Comparison of ENCODE assay signal across 26 mouse cellular contexts in genomic region chr11:97609743-97610142, GRCm38 (mm10). TPM values are rescaled to one million over a fixed set of nuclear protein-coding genes. Genes with fewer than 3 reads are reported as not detected.
DNase-seq lines count a peak whose midpoint lies in the region; ATAC-seq and TF ChIP-seq lines count a peak whose summit lies in the region.
"Had no signal": no experiment of that assay in that cellular context is flagged by ENCODE, and none has a peak within 500 bp of the region (broad histone marks: within the 10 kb centered on the region; RNA-seq: fewer than 3 reads in every experiment).

No protein-coding gene starts in this region.

- DNase-seq in layer of hippocampus, adult 8-10 months (ENCODE audit: low spot score in 2 of 2): peak; percentile 55 to 64
- no peak for DNase-seq in layer of hippocampus, adult 18-20 months (ENCODE audit: low spot score in 2 of 2)
- DNase-seq in frontal cortex, adult 2 months (ENCODE audit: extremely low spot score in 1 of 2, low spot score in 1 of 2): peak; percentile 78 to 85
- peak; percentile 44 to 89 for DNase-seq in left cerebral cortex, adult 8-10 months (ENCODE audit: low spot score in 2 of 2)
- peak; percentile 60 for DNase-seq in right cerebral cortex, postnatal 14 days
- DNase-seq in thymus, adult 2 months: no peak
- no peak for DNase-seq in forebrain, embryonic 11.5 days (ENCODE audit: low spot score)
- DNase-seq in heart, postnatal 4 days: no peak
- DNase-seq: adrenal gland, postnatal 25 days; B cell, adult 2 months; cerebellum, adult 8-10 months; heart, postnatal 14 days; kidney, postnatal 4 days; thymus, postnatal 25 days had no signal

- TF ChIP-seq POLR2A in thymus, adult 2 months (IDR thresholded peaks at IDR 0.05; ENCODE audit: control insufficient read depth, extremely low read depth, insufficient read depth, low read length, poor library complexity): no peak

- no peak overlapping the region for H3K4me2 ChIP-seq in forebrain, embryonic 11.5 days (ENCODE audit: low read depth, low read length, severe bottlenecking)
- H3K4me2 ChIP-seq: forebrain, embryonic 13.5 days; heart, embryonic 12.5 days; hindbrain, embryonic 13.5 days; kidney, embryonic 15.5 days; limb, embryonic 12.5 days; lung, embryonic 15.5 days; stomach, embryonic 15.5 days had no signal

- H3K27ac ChIP-seq in thymus, adult 2 months (ENCODE audit: control insufficient read depth, insufficient read depth, low read length): no peak overlapping the region
- H3K27ac ChIP-seq in forebrain, embryonic 11.5 days (ENCODE audit: low read depth, low read length): no peak overlapping the region
- H3K27ac ChIP-seq: forebrain, embryonic 13.5 days; hindbrain, embryonic 13.5 days; kidney, embryonic 15.5 days; limb, embryonic 12.5 days; liver, embryonic 14.5 days; lung, embryonic 15.5 days; macrophage; midbrain, embryonic 10.5 days; stomach, embryonic 15.5 days had no signal

- no peak overlapping the region for H3K4me3 ChIP-seq in thymus, adult 2 months (ENCODE audit: control insufficient read depth, insufficient read depth, low read length)
- H3K4me3 ChIP-seq in forebrain, embryonic 11.5 days (ENCODE audit: low read depth, low read length): no peak overlapping the region
- H3K4me3 ChIP-seq: forebrain, embryonic 13.5 days; heart, embryonic 12.5 days; hindbrain, embryonic 13.5 days; kidney, embryonic 15.5 days; limb, embryonic 12.5 days; lung, embryonic 15.5 days; midbrain, embryonic 10.5 days; stomach, embryonic 15.5 days had no signal

- TF ChIP-seq CTCF in thymus, adult 2 months (IDR thresholded peaks at IDR 0.05; ENCODE audit: borderline replicate concordance, control insufficient read depth, extremely low read depth, insufficient read depth, low read length, poor library complexity): no peak

- WGBS in thymus, adult 2 months: 68% methylated on average over 13 of the region's 13 CpGs
- 90% methylated on average over 13 of the region's 13 CpGs for WGBS in forebrain, embryonic 11.5 days

- no peaks in the 10 kb centered on the region for H3K9me3 ChIP-seq in forebrain, embryonic 11.5 days (ENCODE audit: control insufficient read depth, low read length)
- H3K9me3 ChIP-seq: forebrain, embryonic 13.5 days; heart, embryonic 12.5 days; hindbrain, embryonic 13.5 days; kidney, embryonic 15.5 days; limb, embryonic 12.5 days; lung, embryonic 15.5 days; midbrain, embryonic 10.5 days; stomach, embryonic 15.5 days had no signal

- no peak for ATAC-seq in forebrain, embryonic 11.5 days (replicated peaks; ENCODE audit: low FRiP score)
- ATAC-seq: forebrain, embryonic 13.5 days; intestine, postnatal 0 days had no signal

- H3K36me3 ChIP-seq in thymus, adult 2 months (ENCODE audit: control insufficient read depth, insufficient read depth, low read length): no peaks in the 10 kb centered on the region
- H3K36me3 ChIP-seq in forebrain, embryonic 11.5 days (ENCODE audit: control insufficient read depth, insufficient read depth, low read length): no peaks in the 10 kb centered on the region
- H3K36me3 ChIP-seq: heart, embryonic 12.5 days; hindbrain, embryonic 13.5 days; kidney, embryonic 15.5 days; limb, embryonic 12.5 days; lung, embryonic 15.5 days; midbrain, embryonic 10.5 days; stomach, embryonic 15.5 days had no signal

- H3K4me1 ChIP-seq in thymus, adult 2 months (replicated peaks; ENCODE audit: control insufficient read depth, insufficient read depth, low read length): no peaks in the 10 kb centered on the region
- H3K4me1 ChIP-seq in forebrain, embryonic 11.5 days (replicated peaks; ENCODE audit: control insufficient read depth, insufficient read depth, low read length): no peaks in the 10 kb centered on the region
- H3K4me1 ChIP-seq: heart, embryonic 12.5 days; hindbrain, embryonic 13.5 days; limb, embryonic 12.5 days; lung, embryonic 15.5 days; stomach, embryonic 15.5 days had no signal

- no peaks in the 10 kb centered on the region; the same call in 1 of the 2 replicates for H3K27me3 ChIP-seq in thymus, adult 2 months (ENCODE audit: control insufficient read depth, insufficient read depth, low read length)
- H3K27me3 ChIP-seq in forebrain, embryonic 11.5 days (ENCODE audit: control insufficient read depth, insufficient read depth, low read length): no peaks in the 10 kb centered on the region
- H3K27me3 ChIP-seq: stomach, embryonic 15.5 days had no signal

- H3K9ac ChIP-seq in forebrain, embryonic 11.5 days (ENCODE audit: low read length): no peak overlapping the region
- H3K9ac ChIP-seq: forebrain, embryonic 13.5 days; heart, embryonic 12.5 days; hindbrain, embryonic 13.5 days; kidney, embryonic 15.5 days; limb, embryonic 12.5 days; liver, embryonic 14.5 days; lung, embryonic 15.5 days; stomach, embryonic 15.5 days had no signal

RNA-seq across cellular contexts. Expression of gene Epop, which starts 19.8 kb away (rescaled TPM):
- total RNA-seq in layer of hippocampus, adult 8-10 months (2022): 10 to 100 TPM; 28.9 to 38.6 (median 33.9) TPM
- 10 to 100 TPM; 46.1 to 48.8 TPM for total RNA-seq in layer of hippocampus, adult 18-20 months (2021)
- 49.4 and 65.0 TPM in 2 replicates for polyA plus RNA-seq in frontal cortex, adult 2 months (2012; rRNA removed)
- 10 to 100 TPM; 65.6 to 80.8 (median 72.9) TPM for total RNA-seq in left cerebral cortex, adult 8-10 months (2022)
- polyA plus RNA-seq in thymus, adult 2 months (2012; rRNA removed): 5.6 and 8.4 TPM in 2 replicates
- polyA plus RNA-seq in forebrain, embryonic 11.5 days (2014; fragmentation: Nextera tagmentation; extraction: Ambion mirVana): 13.8 and 15.8 TPM in 2 replicates
- 1 to 10 TPM; 1.4 TPM for total RNA-seq in heart, postnatal 4 days (2021)

RNA-seq across cellular contexts. Expression of gene Srcin1, which starts 33.8 kb away (rescaled TPM):
- total RNA-seq in layer of hippocampus, adult 8-10 months (2022): 100 to 1,000 TPM; 212 to 220 (median 217) TPM
- total RNA-seq in layer of hippocampus, adult 18-20 months (2021): 100 to 1,000 TPM; 218 to 221 TPM
- polyA plus RNA-seq in frontal cortex, adult 2 months (2012; rRNA removed): 117 and 123 TPM in 2 replicates
- 100 to 1,000 TPM; 255 to 270 (median 262) TPM for total RNA-seq in left cerebral cortex, adult 8-10 months (2022)
- 0.32 and 0.55 TPM in 2 replicates for polyA plus RNA-seq in thymus, adult 2 months (2012; rRNA removed)
- polyA plus RNA-seq in forebrain, embryonic 11.5 days (2014; fragmentation: Nextera tagmentation; extraction: Ambion mirVana): 3.2 and 3.7 TPM in 2 replicates
- total RNA-seq in heart, postnatal 4 days (2021): under 1 TPM; 0.12 to 0.23 TPM
- total RNA-seq: common myeloid progenitor, adult 5-6 weeks had no signal
- polyA plus RNA-seq: heart, embryonic 12.5 days had no signal

RNA-seq across cellular contexts. Expression of gene Mllt6, which starts 53.5 kb away (rescaled TPM):
- 100 to 1,000 TPM; 110 to 149 (median 126) TPM for total RNA-seq in layer of hippocampus, adult 8-10 months (2022)
- 100 to 1,000 TPM; 122 to 137 TPM for total RNA-seq in layer of hippocampus, adult 18-20 months (2021)
- 74.9 and 84.0 TPM in 2 replicates for polyA plus RNA-seq in frontal cortex, adult 2 months (2012; rRNA removed)
- total RNA-seq in left cerebral cortex, adult 8-10 months (2022): 100 to 1,000 TPM; 141 to 184 (median 161) TPM
- 89.5 and 99.1 TPM in 2 replicates for polyA plus RNA-seq in thymus, adult 2 months (2012; rRNA removed)
- polyA plus RNA-seq in forebrain, embryonic 11.5 days (2014; fragmentation: Nextera tagmentation; extraction: Ambion mirVana): 3.4 and 4.9 TPM in 2 replicates
- total RNA-seq in heart, postnatal 4 days (2021): 10 to 100 TPM; 50.2 to 51.1 TPM

Comparison
In these comparisons a context has a peak if more than half of its experiments do, and no peak if none do; other contexts are left out.
1. DNase-seq: peak in layer of hippocampus, adult 8-10 months (2 of 2), frontal cortex, adult 2 months (2 of 2), left cerebral cortex, adult 8-10 months (2 of 2) and right cerebral cortex, postnatal 14 days (single experiment); none in layer of hippocampus, adult 18-20 months (0 of 2), thymus, adult 2 months (single experiment), forebrain, embryonic 11.5 days (single experiment) and heart, postnatal 4 days (single experiment).
2. RNA of gene Epop, which starts 19.8 kb away (total RNA-seq): 65.6 to 80.8 TPM in left cerebral cortex, adult 8-10 months, 46.1 to 48.8 TPM in layer of hippocampus, adult 18-20 months and 28.9 to 38.6 TPM in layer of hippocampus, adult 8-10 months; 1.4 TPM in heart, postnatal 4 days; every median in the first group is over 10 times any median in the second.
3. RNA of gene Srcin1, which starts 33.8 kb away (total RNA-seq): 255 to 270 TPM in left cerebral cortex, adult 8-10 months, 218 to 221 TPM in layer of hippocampus, adult 18-20 months and 212 to 220 TPM in layer of hippocampus, adult 8-10 months; 0.12 to 0.23 TPM in heart, postnatal 4 days; every median in the first group is over 100 times any median in the second.